Mouse (Mus musculus): ENCODE results near the gene Hhex. TPM values are rescaled to one million over a fixed set of nuclear protein-coding genes. Genes with fewer than 3 reads are reported as not detected.

The Hhex gene
- polyA plus RNA-seq, 1 experiment from 2014 or later, result 3.3 TPM

Other genes with a start within 250 kb of the Hhex start
- gene March5, start 227.3 kb upstream of the Hhex start, polyA plus RNA-seq (2015; fragmentation: Nextera tagmentation; extraction: Ambion mirVana), result 111 and 130 TPM in 2 replicates
- gene Cpeb3, start 226.2 kb upstream of the Hhex start, polyA plus RNA-seq (2015; fragmentation: Nextera tagmentation; extraction: Ambion mirVana), result 7.0 and 9.8 TPM in 2 replicates
- gene Ide, start 97.0 kb upstream of the Hhex start, polyA plus RNA-seq (2015; fragmentation: Nextera tagmentation; extraction: Ambion mirVana), result 31.9 and 36.4 TPM in 2 replicates
- 30.2 and 37.9 TPM in 2 replicates for gene Kif11, start 58.4 kb upstream of the Hhex start, polyA plus RNA-seq (2015; fragmentation: Nextera tagmentation; extraction: Ambion mirVana)
- 28.3 and 30.1 TPM in 2 replicates for gene Exoc6, start 115.6 kb downstream of the Hhex start, polyA plus RNA-seq (2015; fragmentation: Nextera tagmentation; extraction: Ambion mirVana)

Measured in forebrain, embryonic 16.5 days (tissue).